Mouse (Mus musculus): Measurements from ENCODE around the gene Klb. TPM values are rescaled to one million over a fixed set of nuclear protein-coding genes. Genes with fewer than 3 reads are reported as not detected.

Klb gene
- polyA plus RNA-seq, 1 experiment from 2014 or later, result 0.09 TPM

DNA sequence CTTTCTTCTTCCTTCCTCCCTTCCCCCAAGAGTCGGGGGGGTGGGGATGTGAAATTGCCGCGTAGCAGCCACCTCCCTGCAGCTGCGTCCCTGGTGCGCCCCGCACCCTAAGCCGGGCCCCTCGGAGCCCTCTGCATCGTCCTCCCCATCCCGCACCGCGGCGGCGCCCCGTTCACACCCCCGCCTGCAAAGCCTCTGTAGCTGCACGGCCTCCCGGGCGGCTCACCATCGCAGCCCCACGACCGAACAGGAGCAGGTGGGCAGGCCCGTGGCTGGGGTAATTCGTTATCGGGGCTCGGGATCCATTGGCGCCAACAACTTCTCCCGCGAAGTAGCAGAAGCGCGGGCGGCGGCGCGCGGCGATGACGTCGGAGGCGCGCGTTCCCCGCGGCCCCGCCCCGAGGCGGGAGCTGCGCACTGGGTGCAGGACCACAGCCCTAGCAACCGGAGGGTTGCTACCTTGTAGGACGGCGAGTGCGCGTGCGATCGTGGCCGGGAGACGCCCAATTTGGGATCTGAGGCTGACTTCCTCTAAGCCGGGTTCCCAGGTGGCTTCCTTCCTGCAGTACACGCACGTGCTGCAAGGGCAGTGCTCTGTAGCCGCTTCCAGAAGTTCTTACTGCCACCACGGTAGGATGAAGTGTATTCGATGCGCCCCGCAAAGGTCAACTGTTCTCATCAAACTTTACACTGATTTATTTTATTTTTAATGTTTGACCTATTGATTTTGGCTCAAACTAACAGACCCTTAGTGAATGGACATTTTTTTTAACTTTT lies 12.6 kb upstream of the Klb start, which contains the start of gene Rfc1:
Gene Rfc1, minus strand, starts transcription at position 373 of the 777 bp plus-strand sequence.
- under 1% methylated on average over 65 of the region's 65 CpGs for WGBS
- Histone ChIP-seq H3K4me1 (replicated peaks) (peaks cover 8% of the 10 kb centered on the region), H3K4me2 (replicated peaks) (peak within 1 kb of the TSS; percentile 87), H3K4me3 (replicated peaks) (peak within 1 kb of the TSS; percentile 91), H3K9ac (replicated peaks) (peak within 1 kb of the TSS; percentile 76), H3K27me3 (no peaks in the 10 kb centered on the region), H3K9me3 (no peaks in the 10 kb centered on the region), H3K36me3 (no peaks in the 10 kb centered on the region), H3K27ac (peak within 1 kb of the TSS; percentile 69)
- ATAC-seq, result peak; percentile 99

- 0 out of 2 replicates have a peak, but pooled peaks have one; percentile 25 for ATAC-seq
- no peaks in the 10 kb centered on the region for H3K27me3 ChIP-seq
- no peak overlapping the region for H3K27ac ChIP-seq
- H3K4me2 ChIP-seq (replicated peaks), result peak overlapping the region; percentile 87
- peak overlapping the region; percentile 91 for H3K4me3 ChIP-seq (replicated peaks)
- no peaks in the 10 kb centered on the region for H3K9me3 ChIP-seq
- peak overlapping the region; percentile 76; the same call in 1 of the 2 replicates for H3K9ac ChIP-seq (replicated peaks)
- 32% methylated on average over 4 of the region's 4 CpGs for WGBS
- peaks cover 8% of the 10 kb centered on the region for H3K4me1 ChIP-seq (replicated peaks)
- H3K36me3 ChIP-seq, result no peaks in the 10 kb centered on the region
These were observed 12.1 kb upstream of the Klb start for GRCm38 (mm10) chr5:65336075-65336355.

- 81% methylated on average over 6 of the region's 6 CpGs for WGBS
- H3K36me3 ChIP-seq, result no peaks in the 10 kb centered on the region
- H3K27ac ChIP-seq, result no peak overlapping the region
- no peak for ATAC-seq
- peaks cover 8% of the 10 kb centered on the region for H3K4me1 ChIP-seq (replicated peaks)
- no peak overlapping the region for H3K9ac ChIP-seq (replicated peaks)
- H3K27me3 ChIP-seq, result no peaks in the 10 kb centered on the region
- no peak overlapping the region for H3K4me3 ChIP-seq (replicated peaks)
- no peak overlapping the region for H3K4me2 ChIP-seq (replicated peaks)
- H3K9me3 ChIP-seq, result no peaks in the 10 kb centered on the region
These were observed 9.7 kb upstream of the Klb start for GRCm38 (mm10) chr5:65338394-65338793.

DNA sequence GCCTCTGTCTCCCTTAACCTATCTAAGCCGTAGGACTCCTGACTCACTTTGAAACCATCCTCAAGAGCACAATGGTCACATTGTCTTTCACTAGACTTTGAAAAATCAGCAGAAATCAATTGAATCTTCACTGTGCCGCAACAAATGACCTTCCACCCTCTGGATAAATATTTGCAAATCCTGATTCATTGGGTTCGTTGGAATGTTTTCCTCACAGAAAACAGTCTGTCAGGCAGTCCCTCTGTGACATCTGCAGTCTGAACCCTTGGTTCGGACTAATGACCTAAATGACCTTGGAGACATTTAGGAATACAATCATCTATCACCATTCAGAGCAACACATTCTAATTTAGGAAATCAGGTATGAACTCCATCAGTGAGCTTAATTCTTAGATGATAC lies 7.9 kb upstream of the Klb start:
- 61% methylated on average over 4 of the region's 4 CpGs for WGBS
- Histone ChIP-seq H3K4me1 (replicated peaks) (peaks cover 5% of the 10 kb centered on the region; the same call in 1 of the 2 replicates), H3K36me3 (no peaks in the 10 kb centered on the region), H3K9ac (replicated peaks) (no peak overlapping the region), H3K27ac (no peak overlapping the region), H3K27me3 (no peaks in the 10 kb centered on the region), H3K9me3 (no peaks in the 10 kb centered on the region), H3K4me3 (replicated peaks) (no peak overlapping the region), H3K4me2 (replicated peaks) (no peak overlapping the region)
- no peak for ATAC-seq

DNA sequence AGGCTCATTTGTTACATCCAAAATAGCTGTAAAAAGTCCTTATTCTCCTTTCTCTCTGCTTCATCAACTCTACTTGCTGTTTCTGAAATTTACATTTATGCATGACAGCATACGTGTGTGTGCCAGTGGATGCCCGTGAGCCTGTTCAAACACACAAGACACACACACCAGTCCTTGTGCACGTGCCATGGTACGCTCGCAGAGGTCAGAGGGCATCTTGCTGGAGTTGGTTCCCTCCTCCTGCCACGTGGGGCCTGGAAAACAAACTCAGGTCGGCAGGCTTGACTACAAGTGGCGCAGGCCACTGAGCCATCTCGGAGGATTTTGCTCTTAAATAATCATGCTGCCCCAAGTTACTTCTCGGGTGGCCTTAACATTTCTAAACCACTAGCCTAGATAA lies 2.4 kb downstream of the Klb start:
- Histone ChIP-seq H3K4me2 (replicated peaks) (no peak overlapping the region), H3K4me3 (replicated peaks) (no peak overlapping the region), H3K9ac (replicated peaks) (no peak overlapping the region), H3K9me3 (0 out of 2 replicates have a peak, but pooled peaks cover 3% of the 10 kb centered on the region), H3K36me3 (no peaks in the 10 kb centered on the region), H3K27me3 (no peaks in the 10 kb centered on the region), H3K27ac (no peak overlapping the region), H3K4me1 (replicated peaks) (no peaks in the 10 kb centered on the region)
- no peak for ATAC-seq
- WGBS, result 78% methylated on average over 10 of the region's 10 CpGs

GRCm38 (mm10) chr5:65354097-65354496 lies 6.0 kb downstream of the Klb start:
- Histone ChIP-seq H3K9ac (replicated peaks) (no peak overlapping the region), H3K27ac (no peak overlapping the region), H3K9me3 (0 out of 2 replicates have a peak, but pooled peaks cover 3% of the 10 kb centered on the region), H3K36me3 (no peaks in the 10 kb centered on the region), H3K4me1 (replicated peaks) (no peaks in the 10 kb centered on the region), H3K4me2 (replicated peaks) (no peak overlapping the region), H3K27me3 (no peaks in the 10 kb centered on the region), H3K4me3 (replicated peaks) (no peak overlapping the region)
- ATAC-seq, result no peak
- 94% methylated on average over 3 of the region's 3 CpGs for WGBS

GRCm38 (mm10) chr5:65354985-65355384 lies 6.9 kb downstream of the Klb start:
- WGBS, result 82% methylated on average over 5 of the region's 5 CpGs
- H3K9ac ChIP-seq (replicated peaks), result no peak overlapping the region
- H3K27me3 ChIP-seq, result no peaks in the 10 kb centered on the region
- no peaks in the 10 kb centered on the region for H3K36me3 ChIP-seq
- H3K27ac ChIP-seq, result no peak overlapping the region
- no peak overlapping the region for H3K4me2 ChIP-seq (replicated peaks)
- H3K4me3 ChIP-seq (replicated peaks), result no peak overlapping the region
- H3K9me3 ChIP-seq, result 0 out of 2 replicates have a peak, but pooled peaks cover 3% of the 10 kb centered on the region
- H3K4me1 ChIP-seq (replicated peaks), result no peaks in the 10 kb centered on the region
- ATAC-seq, result no peak

GRCm38 (mm10) chr5:65356851-65357250 lies 8.7 kb downstream of the Klb start:
- Histone ChIP-seq H3K4me2 (replicated peaks) (no peak overlapping the region), H3K27me3 (no peaks in the 10 kb centered on the region), H3K36me3 (no peaks in the 10 kb centered on the region), H3K4me1 (replicated peaks) (no peaks in the 10 kb centered on the region), H3K27ac (no peak overlapping the region), H3K9me3 (0 out of 2 replicates have a peak, but pooled peaks cover 3% of the 10 kb centered on the region), H3K9ac (replicated peaks) (no peak overlapping the region), H3K4me3 (replicated peaks) (no peak overlapping the region)
- no peak for ATAC-seq
- WGBS, result 84% methylated on average over 6 of the region's 6 CpGs

- H3K4me2 ChIP-seq (replicated peaks), result no peak overlapping the region
- no peak overlapping the region for H3K27ac ChIP-seq
- no peak overlapping the region for H3K4me3 ChIP-seq (replicated peaks)
- H3K36me3 ChIP-seq, result no peaks in the 10 kb centered on the region
- no peak for ATAC-seq
- 0 out of 2 replicates have a peak, but pooled peaks cover 3% of the 10 kb centered on the region for H3K9me3 ChIP-seq
- H3K4me1 ChIP-seq (replicated peaks), result no peaks in the 10 kb centered on the region
- H3K9ac ChIP-seq (replicated peaks), result no peak overlapping the region
- WGBS, result 90% methylated on average over 3 of the region's 3 CpGs
- H3K27me3 ChIP-seq, result no peaks in the 10 kb centered on the region
These were observed 9.7 kb downstream of the Klb start for GRCm38 (mm10) chr5:65357771-65358170.

GRCm38 (mm10) chr5:65367837-65368236 lies 19.7 kb downstream of the Klb start:
- no peaks in the 10 kb centered on the region for H3K4me1 ChIP-seq (replicated peaks)
- H3K27ac ChIP-seq, result no peak overlapping the region
- no peak overlapping the region for H3K9ac ChIP-seq (replicated peaks)
- H3K9me3 ChIP-seq, result no peaks in the 10 kb centered on the region
- H3K36me3 ChIP-seq, result no peaks in the 10 kb centered on the region
- H3K4me2 ChIP-seq (replicated peaks), result no peak overlapping the region
- WGBS, result 92% methylated on average over 11 of the region's 11 CpGs
- H3K27me3 ChIP-seq, result no peaks in the 10 kb centered on the region
- no peak for ATAC-seq
- no peak overlapping the region for H3K4me3 ChIP-seq (replicated peaks)

DNA sequence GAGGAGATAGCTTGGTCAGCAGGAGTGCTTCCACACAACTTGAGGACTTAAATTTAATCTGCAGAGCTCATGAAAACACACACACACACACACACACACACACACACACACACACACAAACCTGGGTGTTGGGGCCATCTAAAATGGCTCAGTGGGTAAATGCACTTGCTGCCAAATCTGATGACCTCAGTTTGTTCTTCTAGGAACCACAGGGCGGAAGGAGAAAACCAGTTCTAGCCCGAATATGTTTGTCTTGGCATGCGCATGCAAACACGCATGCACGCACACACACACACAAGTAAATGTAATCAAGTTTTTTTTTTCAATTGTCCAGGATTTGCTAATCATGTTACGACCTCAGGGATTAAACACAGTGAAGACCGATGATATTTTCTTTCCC lies 23.4 kb downstream of the Klb start:
- no peaks in the 10 kb centered on the region for H3K36me3 ChIP-seq
- H3K4me3 ChIP-seq (replicated peaks), result no peak overlapping the region
- no peak overlapping the region for H3K4me2 ChIP-seq (replicated peaks)
- no peak overlapping the region for H3K27ac ChIP-seq
- 90% methylated on average over 7 of the region's 7 CpGs for WGBS
- H3K9ac ChIP-seq (replicated peaks), result no peak overlapping the region
- ATAC-seq, result no peak
- no peaks in the 10 kb centered on the region for H3K27me3 ChIP-seq
- no peaks in the 10 kb centered on the region for H3K9me3 ChIP-seq
- no peaks in the 10 kb centered on the region for H3K4me1 ChIP-seq (replicated peaks)

DNA sequence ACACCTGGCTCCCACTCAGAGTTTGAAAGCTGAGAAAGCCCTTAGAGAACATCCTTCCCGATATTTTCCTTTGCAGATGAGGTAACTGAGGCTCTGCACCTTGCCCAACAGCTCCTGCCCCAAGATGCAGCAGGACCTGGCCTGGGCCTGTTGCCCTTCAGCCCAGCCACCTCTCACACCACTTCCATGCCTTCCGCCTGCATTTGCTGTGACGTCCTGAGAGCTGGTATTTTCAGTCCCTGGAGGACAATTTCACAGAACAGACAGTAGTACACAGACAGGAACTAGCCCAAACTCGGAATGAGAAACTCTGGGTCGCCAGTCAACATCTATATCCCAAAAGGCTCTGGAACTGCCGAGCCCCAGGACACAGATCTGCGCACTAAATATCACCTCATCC lies 26.6 kb downstream of the Klb start:
- Histone ChIP-seq H3K4me1 (replicated peaks) (no peaks in the 10 kb centered on the region), H3K27ac (no peak overlapping the region), H3K4me2 (replicated peaks) (no peak overlapping the region), H3K4me3 (replicated peaks) (no peak overlapping the region), H3K36me3 (no peaks in the 10 kb centered on the region), H3K9me3 (no peaks in the 10 kb centered on the region), H3K9ac (replicated peaks) (no peak overlapping the region), H3K27me3 (no peaks in the 10 kb centered on the region)
- 81% methylated on average over 7 of the region's 7 CpGs for WGBS
- ATAC-seq, result no peak

- H3K36me3 ChIP-seq, result peaks cover 46% of the 10 kb centered on the region
- no peak for ATAC-seq
- no peak overlapping the region for H3K9ac ChIP-seq (replicated peaks)
These were observed 37.6 kb downstream of the Klb start for GRCm38 (mm10) chr5:65385704-65386103.

More at GRCm38 (mm10) chr5:65385704-65386103, 37.6 kb downstream of the Klb start:
- H3K4me3 ChIP-seq (replicated peaks), result no peak overlapping the region
- peaks cover 21% of the 10 kb centered on the region for H3K4me1 ChIP-seq (replicated peaks)
- H3K4me2 ChIP-seq (replicated peaks), result no peak overlapping the region
- no peaks in the 10 kb centered on the region for H3K9me3 ChIP-seq
- no peaks in the 10 kb centered on the region for H3K27me3 ChIP-seq
- no peak overlapping the region for H3K27ac ChIP-seq
- 83% methylated on average over 2 of the region's 2 CpGs for WGBS

All from midbrain, embryonic 13.5 days (tissue).